Mouse (Mus musculus) CD4-positive naive resting alpha-beta T cell, adult 76 days (primary cell): ENCODE measurements around the gene Olfr550. TPM values are rescaled to one million over a fixed set of nuclear protein-coding genes. Genes with fewer than 3 reads are reported as not detected.

Experiments used
- total RNA-seq: library from RNA; stranded (reverse); gene quantifications from one replicate; pipeline ENCODE4 v1.2.4, GENCODE M21; 2023

Olfr550 gene
- not detected for total RNA-seq

DNA sequence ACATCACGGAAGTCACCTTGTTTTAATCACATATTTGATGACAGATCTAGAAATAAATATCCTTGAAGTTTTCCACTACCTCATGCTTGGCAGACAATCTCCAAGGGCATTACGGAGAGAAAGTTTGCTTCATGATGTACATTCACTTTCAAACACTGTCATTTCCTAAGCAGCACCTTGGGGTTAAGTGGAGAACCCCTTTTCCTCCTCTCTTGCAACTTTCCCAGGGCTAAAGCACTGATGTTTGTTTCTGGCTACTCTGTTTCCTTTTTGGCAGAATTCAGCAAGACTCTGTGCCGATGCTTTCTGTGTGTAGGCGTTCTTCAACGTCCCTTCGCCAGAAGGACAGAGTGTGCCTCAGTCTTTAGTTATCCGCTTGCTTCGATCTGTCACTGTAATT is at the start of gene Olfr550:
TSS of gene Olfr550 (plus strand) at position 301 of the 400 bp plus-strand sequence.

DNA sequence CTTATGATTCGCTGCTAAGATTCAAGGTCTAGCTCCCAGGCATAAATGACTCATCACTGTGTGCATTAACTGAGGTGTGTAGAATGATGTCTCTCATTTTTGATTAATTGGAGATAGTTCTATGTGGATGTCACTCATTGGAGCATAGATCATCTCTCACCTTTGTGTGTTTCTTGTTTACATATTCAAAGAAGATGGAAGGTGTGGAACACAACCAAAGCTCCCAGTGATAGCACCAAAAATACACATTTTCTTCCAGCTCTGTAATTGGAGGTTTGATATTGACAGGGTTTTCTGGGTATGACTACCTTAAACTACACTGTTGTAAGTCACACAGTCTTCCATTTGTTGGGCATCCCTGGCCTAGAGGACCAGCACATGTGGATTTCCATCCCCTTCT is 36.8 kb upstream of the Olfr550 start, which contains the start of gene Olfr547:
TSS of gene Olfr547 (plus strand) at position 301 of the 400 bp plus-strand sequence.

DNA sequence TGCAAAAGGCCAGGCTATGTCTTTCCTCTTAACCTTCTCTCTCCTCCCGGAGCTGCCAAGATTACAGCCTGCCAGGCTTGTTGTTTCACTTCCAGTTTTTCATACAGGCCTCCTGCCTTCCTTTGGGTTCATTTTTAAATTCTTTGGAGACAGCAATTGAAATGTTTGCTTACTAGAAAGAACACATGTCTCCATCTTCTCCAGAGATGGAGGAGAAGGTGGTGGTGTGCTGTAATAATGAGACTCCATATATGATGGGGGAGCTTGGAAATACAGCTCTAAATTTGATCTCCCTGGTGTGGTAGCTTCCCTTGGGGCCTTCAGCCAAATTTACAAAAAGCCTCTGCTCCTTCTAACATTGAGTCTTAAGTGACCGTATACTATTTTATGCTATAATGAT is 30.6 kb upstream of the Olfr550 start, which contains the start of gene Olfr548-ps1:
TSS of gene Olfr548-ps1 (plus strand) at position 301 of the 400 bp plus-strand sequence.

DNA sequence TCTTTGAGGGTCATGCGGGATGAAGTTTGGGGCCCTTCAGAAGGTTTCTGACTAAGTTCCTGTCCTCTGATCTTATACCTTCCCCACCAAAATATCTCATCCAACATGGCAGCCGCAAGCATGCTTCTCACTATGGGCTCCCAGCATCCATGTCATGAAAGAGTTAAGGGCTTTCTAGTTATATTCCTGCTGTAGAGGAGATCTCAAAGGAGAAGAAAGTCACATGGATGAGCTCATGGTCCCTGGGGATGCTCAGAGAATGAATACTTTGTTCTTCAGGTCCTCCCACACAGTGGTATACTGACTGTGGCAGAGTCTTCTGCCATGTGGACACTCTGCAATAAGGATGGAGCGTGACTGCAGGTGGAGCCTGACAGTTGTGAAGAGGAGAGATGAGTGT is 21.7 kb upstream of the Olfr550 start, which contains the start of gene Olfr549:
TSS of gene Olfr549 (plus strand) at position 301 of the 400 bp plus-strand sequence.

DNA sequence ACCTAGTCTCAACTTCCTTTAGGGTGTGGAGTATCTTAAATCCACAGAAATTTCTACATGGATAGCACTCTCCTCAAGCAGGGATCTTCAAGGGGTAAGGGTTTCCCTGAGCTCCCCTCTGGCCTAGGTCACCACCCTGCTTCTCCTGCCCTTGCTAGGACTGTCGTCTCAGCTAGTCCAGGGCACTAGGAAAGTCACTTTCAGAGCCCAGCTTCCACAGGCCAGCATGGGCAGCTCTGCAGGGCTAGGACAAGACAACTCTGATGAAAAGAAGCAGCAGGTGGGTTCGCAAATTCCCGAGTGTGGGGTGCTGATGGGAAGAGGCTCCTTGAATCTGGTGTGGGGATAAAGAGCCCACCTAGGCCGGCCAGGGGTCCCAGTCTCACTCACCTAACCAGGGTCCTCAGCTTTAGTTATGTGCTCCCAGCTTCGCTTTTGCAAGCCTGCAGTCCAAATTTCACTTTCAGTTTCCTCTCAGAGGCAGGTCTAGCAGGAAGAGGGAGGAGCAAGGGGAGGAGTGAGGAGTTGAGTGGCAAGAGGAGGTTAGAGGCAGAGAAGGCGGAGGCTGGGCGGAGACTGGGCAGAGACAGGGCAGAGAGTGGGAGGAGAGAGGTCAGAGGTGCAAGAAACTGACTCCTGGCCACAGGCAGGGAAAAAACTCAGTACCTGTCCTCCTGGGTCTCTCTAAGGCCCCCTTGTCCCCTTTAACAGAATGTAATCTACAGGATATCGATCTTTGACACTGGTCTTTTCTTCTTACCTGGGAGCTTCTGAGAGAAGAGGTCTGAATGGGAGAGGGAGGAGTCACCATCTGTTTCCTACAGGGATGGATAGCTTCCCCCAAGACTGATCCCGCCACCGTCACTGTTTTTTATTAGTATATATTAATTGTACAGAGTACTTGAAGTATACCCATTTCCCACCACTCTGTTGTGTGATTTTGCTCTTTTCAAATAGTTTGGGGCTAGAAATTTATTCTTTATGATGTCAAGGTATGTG is 5.9 kb upstream of the Olfr550 start, which contains the start of gene Trim21:
TSS of gene Trim21 (minus strand) at position 488 of the 999 bp plus-strand sequence.

DNA sequence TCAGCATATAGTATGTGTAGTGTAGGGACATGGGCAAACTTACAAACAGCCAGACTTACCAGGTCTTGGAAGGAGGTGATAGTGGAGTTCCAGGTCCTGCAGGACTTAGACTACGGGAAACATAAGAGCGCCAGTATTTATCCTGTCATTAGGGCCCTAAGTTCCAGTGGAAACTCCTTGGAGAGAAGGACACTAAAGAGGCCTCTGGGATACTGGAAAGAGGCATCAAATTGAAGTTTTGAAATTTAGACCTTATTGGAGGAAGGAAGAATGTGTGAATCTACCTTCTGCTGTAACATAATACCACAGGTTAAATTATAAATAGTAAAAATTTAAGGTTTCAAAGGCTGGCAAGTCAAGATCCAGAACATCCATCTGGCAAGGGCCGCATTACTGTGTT is 20.5 kb downstream of the Olfr550 start, which contains the start of gene Olfr551:
TSS of gene Olfr551 (minus strand) at position 101 of the 400 bp plus-strand sequence.

DNA sequence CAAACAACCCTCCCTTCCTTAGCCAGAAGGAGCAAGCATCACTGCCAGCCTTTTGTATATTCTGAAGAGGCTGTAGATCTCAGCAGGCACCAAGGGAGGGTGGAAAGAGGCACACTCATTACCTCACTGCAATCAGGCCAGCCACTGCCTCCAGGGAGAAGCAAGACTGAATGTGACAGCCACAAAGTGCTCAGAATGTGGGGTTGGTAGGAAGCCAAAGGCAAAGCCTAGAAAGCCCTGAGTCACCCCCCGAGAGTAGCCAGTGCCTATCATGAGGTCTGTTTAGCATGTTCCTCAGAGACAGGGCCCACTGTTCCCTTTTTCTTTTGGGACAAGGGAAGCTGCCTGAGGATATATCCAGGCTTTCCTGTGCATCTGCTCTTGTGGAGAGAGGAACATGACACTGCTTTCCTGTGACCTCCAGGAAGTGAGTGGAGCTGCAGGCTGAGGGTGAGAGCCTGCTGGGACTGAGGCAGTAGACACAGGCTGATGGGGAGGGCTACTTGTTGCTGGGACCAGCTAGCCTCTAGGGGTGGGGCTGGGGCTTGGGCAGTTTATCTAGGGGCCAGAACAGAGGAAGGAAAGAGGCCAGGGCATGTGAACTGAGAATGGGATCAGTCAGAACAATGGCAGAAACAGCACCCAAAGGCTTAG is 26.3 kb downstream of the Olfr550 start, which contains the start of gene Olfr552:
TSS of gene Olfr552 (plus strand) at position 393 of the 654 bp plus-strand sequence.

DNA sequence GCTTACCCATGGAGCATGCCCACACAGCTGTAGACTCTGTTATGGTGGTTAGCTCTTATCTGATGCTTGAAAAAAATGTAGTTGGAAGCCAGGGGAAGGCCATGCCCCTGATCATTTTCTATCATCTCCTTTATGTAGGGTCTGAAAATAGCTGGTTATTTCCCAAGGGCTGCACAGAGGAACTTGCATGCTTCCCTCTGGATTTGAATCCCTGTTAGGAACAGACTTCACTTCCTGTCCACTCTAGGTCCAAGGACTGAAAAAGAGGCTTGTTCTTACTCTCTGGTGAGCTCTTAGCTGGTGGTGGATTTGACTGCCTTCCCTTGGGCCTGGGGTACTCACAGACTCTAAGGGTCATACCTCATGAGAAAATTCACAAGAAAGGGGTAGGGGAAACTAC is 46.9 kb downstream of the Olfr550 start, which contains the start of gene Olfr553:
TSS of gene Olfr553 (minus strand) at position 101 of the 400 bp plus-strand sequence.

Other genes with a start within 250 kb of the Olfr550 start
- gene Rrm1, start 129.7 kb upstream of the Olfr550 start, total RNA-seq, result 40.0 TPM
- gene Olfr543, start 89.8 kb upstream of the Olfr550 start, total RNA-seq, result not detected
- gene Olfr544, start 83.1 kb upstream of the Olfr550 start, total RNA-seq, result not detected
- not detected for gene Olfr545, start 71.9 kb upstream of the Olfr550 start, total RNA-seq
- gene Olfr547, start 36.7 kb upstream of the Olfr550 start, total RNA-seq, result not detected
- not detected for gene Olfr548-ps1, start 30.5 kb upstream of the Olfr550 start, total RNA-seq
- gene Olfr549, start 21.6 kb upstream of the Olfr550 start, total RNA-seq, result not detected
- gene Trim21, start 6.0 kb upstream of the Olfr550 start, total RNA-seq, result 43.5 TPM
- gene Olfr551, start 20.4 kb downstream of the Olfr550 start, total RNA-seq, result not detected
- 0.23 TPM for gene Olfr552, start 26.3 kb downstream of the Olfr550 start, total RNA-seq
- gene Olfr553, start 46.8 kb downstream of the Olfr550 start, total RNA-seq, result not detected
- gene Olfr554, start 67.0 kb downstream of the Olfr550 start, total RNA-seq, result not detected
- gene Olfr555, start 87.4 kb downstream of the Olfr550 start, total RNA-seq, result not detected
- not detected for gene Olfr556, start 93.5 kb downstream of the Olfr550 start, total RNA-seq
- gene Trim68, start 115.9 kb downstream of the Olfr550 start, total RNA-seq, result 11.8 TPM
- gene Olfr557, start 124.5 kb downstream of the Olfr550 start, total RNA-seq, result not detected
- gene Olfr558, start 130.8 kb downstream of the Olfr550 start, total RNA-seq, result not detected
- gene Olfr33, start 147.6 kb downstream of the Olfr550 start, total RNA-seq, result not detected
- gene Olfr559, start 156.0 kb downstream of the Olfr550 start, total RNA-seq, result not detected
- gene Olfr560, start 187.9 kb downstream of the Olfr550 start, total RNA-seq, result not detected
- gene Olfr78, start 188.0 kb downstream of the Olfr550 start, total RNA-seq, result not detected
- not detected for gene Olfr561, start 199.8 kb downstream of the Olfr550 start, total RNA-seq
- not detected for gene Olfr564, start 232.0 kb downstream of the Olfr550 start, total RNA-seq